ENCODE assay signal across 9 mouse cellular contexts in genomic region chr12:30244194-30244593, GRCm38 (mm10).
DNase-seq lines count a peak whose midpoint lies in the region; ATAC-seq and TF ChIP-seq lines count a peak whose summit lies in the region.
"Had no signal": no experiment of that assay in that cellular context is flagged by ENCODE, and none has a peak within 500 bp of the region (broad histone marks: within the 10 kb centered on the region; RNA-seq: fewer than 3 reads in every experiment).

No protein-coding gene starts in this region.

- H3K27ac ChIP-seq in hindbrain, embryonic 14.5 days, result no peak overlapping the region
- H3K27ac ChIP-seq in hindbrain, embryonic 13.5 days, result no peak overlapping the region
- H3K27ac ChIP-seq in midbrain, postnatal 0 days (ENCODE audit: low read depth, low read length), result no peak overlapping the region
- no peak overlapping the region for H3K27ac ChIP-seq in midbrain, embryonic 16.5 days (ENCODE audit: low read length)
- no peak overlapping the region for H3K27ac ChIP-seq in liver, postnatal 0 days (ENCODE audit: low read depth)
- no peak overlapping the region for H3K27ac ChIP-seq in liver, embryonic 11.5 days (ENCODE audit: low read depth, low read length)

- DNase-seq in hindbrain, embryonic 14.5 days (ENCODE audit: low spot score), result peak; percentile 60
- peak; percentile 71 for DNase-seq in midbrain, postnatal 0 days (ENCODE audit: low spot score)
- peak; percentile 30 to 39 for DNase-seq in kidney, postnatal 25 days
- peak; percentile 76 for DNase-seq in right cerebral cortex, postnatal 4 days
- no peak for DNase-seq in liver, postnatal 0 days
- DNase-seq in liver, embryonic 11.5 days (ENCODE audit: low spot score), result no peak
- DNase-seq: thymus, postnatal 36 days had no signal

- no peaks in the 10 kb centered on the region for H3K9me3 ChIP-seq in hindbrain, embryonic 14.5 days (ENCODE audit: control insufficient read depth, low read length)
- H3K9me3 ChIP-seq in hindbrain, embryonic 13.5 days, result no peaks in the 10 kb centered on the region
- H3K9me3 ChIP-seq in midbrain, postnatal 0 days (ENCODE audit: low read length), result no peaks in the 10 kb centered on the region
- no peaks in the 10 kb centered on the region for H3K9me3 ChIP-seq in midbrain, embryonic 16.5 days (replicated peaks; ENCODE audit: control insufficient read depth, low read length, poor library complexity, severe bottlenecking)
- no peaks in the 10 kb centered on the region for H3K9me3 ChIP-seq in liver, postnatal 0 days (ENCODE audit: low read length)
- H3K9me3 ChIP-seq in liver, embryonic 11.5 days (ENCODE audit: control insufficient read depth, low read length), result no peaks in the 10 kb centered on the region

- ATAC-seq in hindbrain, embryonic 14.5 days (ENCODE audit: low FRiP score), result no peak
- no peak for ATAC-seq in hindbrain, embryonic 13.5 days (ENCODE audit: low FRiP score)
- no peak for ATAC-seq in midbrain, postnatal 0 days (ENCODE audit: low FRiP score)
- no peak for ATAC-seq in midbrain, embryonic 16.5 days
- ATAC-seq in liver, postnatal 0 days, result no peak
- ATAC-seq in liver, embryonic 11.5 days (replicated peaks; ENCODE audit: low FRiP score), result no peak

- no peaks in the 10 kb centered on the region for H3K4me1 ChIP-seq in hindbrain, embryonic 14.5 days (replicated peaks; ENCODE audit: control insufficient read depth, insufficient read depth, low read length)
- no peaks in the 10 kb centered on the region for H3K4me1 ChIP-seq in hindbrain, embryonic 13.5 days (replicated peaks)
- peaks cover 4% of the 10 kb centered on the region; the same call in 1 of the 2 replicates for H3K4me1 ChIP-seq in midbrain, postnatal 0 days (ENCODE audit: insufficient read depth, low read length)
- peaks cover 2% of the 10 kb centered on the region for H3K4me1 ChIP-seq in midbrain, embryonic 16.5 days (ENCODE audit: control insufficient read depth, insufficient read depth, low read length)
- H3K4me1 ChIP-seq in liver, postnatal 0 days (ENCODE audit: insufficient read depth), result no peaks in the 10 kb centered on the region
- H3K4me1 ChIP-seq in liver, embryonic 11.5 days (replicated peaks; ENCODE audit: control insufficient read depth, insufficient read depth, low read length), result no peaks in the 10 kb centered on the region

- no peak overlapping the region for H3K4me3 ChIP-seq in hindbrain, embryonic 14.5 days (replicated peaks; ENCODE audit: low read length)
- H3K4me3 ChIP-seq in hindbrain, embryonic 13.5 days, result no peak overlapping the region
- no peak overlapping the region for H3K4me3 ChIP-seq in midbrain, postnatal 0 days (ENCODE audit: low read depth, low read length)
- H3K4me3 ChIP-seq in midbrain, embryonic 16.5 days (ENCODE audit: low read depth, low read length), result no peak overlapping the region
- H3K4me3 ChIP-seq in liver, postnatal 0 days (ENCODE audit: low read depth, low read length), result no peak overlapping the region
- no peak overlapping the region for H3K4me3 ChIP-seq in liver, embryonic 11.5 days (ENCODE audit: low read depth, low read length)

- no peaks in the 10 kb centered on the region for H3K27me3 ChIP-seq in hindbrain, embryonic 14.5 days (ENCODE audit: control insufficient read depth, insufficient read depth, low read length)
- no peaks in the 10 kb centered on the region for H3K27me3 ChIP-seq in hindbrain, embryonic 13.5 days
- H3K27me3 ChIP-seq in midbrain, postnatal 0 days (ENCODE audit: insufficient read depth, low read length), result no peaks in the 10 kb centered on the region; the same call in 1 of the 2 replicates
- H3K27me3 ChIP-seq in midbrain, embryonic 16.5 days (ENCODE audit: control insufficient read depth, insufficient read depth, low read depth, low read length), result no peaks in the 10 kb centered on the region
- no peaks in the 10 kb centered on the region for H3K27me3 ChIP-seq in liver, postnatal 0 days (ENCODE audit: insufficient read depth, low read length)
- no peaks in the 10 kb centered on the region for H3K27me3 ChIP-seq in liver, embryonic 11.5 days (replicated peaks; ENCODE audit: control insufficient read depth, insufficient read depth, low read length)

- no peaks in the 10 kb centered on the region for H3K36me3 ChIP-seq in hindbrain, embryonic 14.5 days (replicated peaks; ENCODE audit: control insufficient read depth, insufficient read depth)
- no peaks in the 10 kb centered on the region for H3K36me3 ChIP-seq in hindbrain, embryonic 13.5 days
- no peaks in the 10 kb centered on the region for H3K36me3 ChIP-seq in midbrain, postnatal 0 days (ENCODE audit: insufficient read depth, low read length)
- no peaks in the 10 kb centered on the region for H3K36me3 ChIP-seq in midbrain, embryonic 16.5 days (ENCODE audit: control insufficient read depth, insufficient read depth, low read length)
- no peaks in the 10 kb centered on the region for H3K36me3 ChIP-seq in liver, postnatal 0 days (replicated peaks; ENCODE audit: insufficient read depth, low read length)
- no peaks in the 10 kb centered on the region for H3K36me3 ChIP-seq in liver, embryonic 11.5 days (ENCODE audit: control insufficient read depth, insufficient read depth, low read length)

- TF ChIP-seq EP300 in liver, postnatal 0 days (IDR thresholded peaks at IDR 0.05; ENCODE audit: low read depth), result no peak

- no peak overlapping the region for H3K9ac ChIP-seq in hindbrain, embryonic 14.5 days
- H3K9ac ChIP-seq in hindbrain, embryonic 13.5 days, result no peak overlapping the region
- no peak overlapping the region for H3K9ac ChIP-seq in midbrain, postnatal 0 days (replicated peaks; ENCODE audit: low read length, poor library complexity, severe bottlenecking)
- H3K9ac ChIP-seq in midbrain, embryonic 16.5 days (ENCODE audit: low read depth, low read length), result no peak overlapping the region
- H3K9ac ChIP-seq in liver, postnatal 0 days (replicated peaks), result no peak overlapping the region
- no peak overlapping the region for H3K9ac ChIP-seq in liver, embryonic 11.5 days (ENCODE audit: low read depth, low read length)

- 68% methylated on average over 2 of the region's 2 CpGs for WGBS in hindbrain, embryonic 14.5 days
- WGBS in hindbrain, embryonic 13.5 days, result 51% methylated on average over 2 of the region's 2 CpGs
- WGBS in midbrain, postnatal 0 days, result 56% methylated on average over 2 of the region's 2 CpGs
- WGBS in midbrain, embryonic 16.5 days, result 69% methylated on average over 2 of the region's 2 CpGs
- 52% methylated on average over 2 of the region's 2 CpGs for WGBS in liver, postnatal 0 days (ENCODE audit: insufficient replicate concordance)
- WGBS in liver, embryonic 11.5 days, result 81% methylated on average over 2 of the region's 2 CpGs

- no peak overlapping the region for H3K4me2 ChIP-seq in hindbrain, embryonic 14.5 days (replicated peaks)
- H3K4me2 ChIP-seq in hindbrain, embryonic 13.5 days, result no peak overlapping the region
- H3K4me2 ChIP-seq in midbrain, postnatal 0 days (ENCODE audit: low read depth, low read length, poor library complexity, severe bottlenecking), result no peak overlapping the region
- H3K4me2 ChIP-seq in midbrain, embryonic 16.5 days (ENCODE audit: low read length), result no peak overlapping the region
- no peak overlapping the region for H3K4me2 ChIP-seq in liver, postnatal 0 days (ENCODE audit: low read depth, low read length)
- no peak overlapping the region for H3K4me2 ChIP-seq in liver, embryonic 11.5 days

- TF ChIP-seq CTCF in midbrain, postnatal 0 days (IDR thresholded peaks at IDR 0.05), result no peak
- no peak for TF ChIP-seq CTCF in liver, postnatal 0 days (IDR thresholded peaks at IDR 0.05; ENCODE audit: low read depth)

Comparison
In these comparisons a context has a peak if more than half of its experiments do, and no peak if none do; other contexts are left out.
1. DNase-seq: peak in hindbrain, embryonic 14.5 days (single experiment), midbrain, postnatal 0 days (single experiment), kidney, postnatal 25 days (2 of 2) and right cerebral cortex, postnatal 4 days (single experiment); none in liver, postnatal 0 days (single experiment) and liver, embryonic 11.5 days (single experiment).